Mouse (Mus musculus): Measurements from ENCODE around the gene Kptn. TPM values are rescaled to one million over a fixed set of nuclear protein-coding genes. Genes with fewer than 3 reads are reported as not detected.

Gene Kptn
- polyA plus RNA-seq, 1 experiment from 2014 or later, result 29.5 TPM

- 83% methylated on average over 6 of the region's 6 CpGs for WGBS
Measured at GRCm38 (mm10) chr7:16128344-16128743, 8.6 kb downstream of the Kptn start.

GRCm38 (mm10) chr7:16128899-16129298 lies 9.2 kb downstream of the Kptn start:
- no peak overlapping the region for H3K27ac ChIP-seq
- H3K4me3 ChIP-seq (replicated peaks), result no peak overlapping the region
- WGBS, result 62% methylated on average over 5 of the region's 5 CpGs
- H3K4me1 ChIP-seq, result peaks cover 24% of the 10 kb centered on the region; the same call in 1 of the 2 replicates
- H3K36me3 ChIP-seq, result no peaks in the 10 kb centered on the region
- H3K4me2 ChIP-seq, result peak overlapping the region; percentile 69; the same call in 1 of the 2 replicates
- H3K9me3 ChIP-seq, result no peaks in the 10 kb centered on the region
- no peak overlapping the region for H3K9ac ChIP-seq
- ATAC-seq (ENCODE audit: insufficient read depth, low FRiP score, low read depth), result no peak
- H3K27me3 ChIP-seq (replicated peaks), result no peaks in the 10 kb centered on the region

More at GRCm38 (mm10) chr7:16128344-16128743, 8.6 kb downstream of the Kptn start:
- no peak overlapping the region for H3K27ac ChIP-seq
- no peaks in the 10 kb centered on the region for H3K9me3 ChIP-seq
- no peaks in the 10 kb centered on the region for H3K27me3 ChIP-seq (replicated peaks)
- H3K4me3 ChIP-seq (replicated peaks), result no peak overlapping the region
- H3K9ac ChIP-seq, result no peak overlapping the region
- peaks cover 24% of the 10 kb centered on the region; the same call in 1 of the 2 replicates for H3K4me1 ChIP-seq
- H3K4me2 ChIP-seq, result no peak overlapping the region
- ATAC-seq (ENCODE audit: insufficient read depth, low FRiP score, low read depth), result no peak
- H3K36me3 ChIP-seq, result no peaks in the 10 kb centered on the region

GRCm38 (mm10) chr7:16129421-16129845 lies 9.7 kb downstream of the Kptn start, which contains the start of gene Slc8a2:
Gene Slc8a2 (plus strand): TSS chr7:16129826.
- peak within 1 kb of the TSS; percentile 56 for H3K4me3 ChIP-seq (replicated peaks)
- peak; percentile 75 for ATAC-seq (ENCODE audit: insufficient read depth, low FRiP score, low read depth)
- H3K27me3 ChIP-seq (replicated peaks), result no peaks in the 10 kb centered on the region
- H3K9ac ChIP-seq, result peak within 1 kb of the TSS; percentile 43; the same call in 1 of the 2 replicates
- peak within 1 kb of the TSS; percentile 75 for H3K27ac ChIP-seq
- WGBS, result 1% methylated on average over 12 of the region's 12 CpGs
- H3K4me1 ChIP-seq, result peaks cover 24% of the 10 kb centered on the region; the same call in 1 of the 2 replicates
- peak within 1 kb of the TSS; percentile 69 for H3K4me2 ChIP-seq
- no peaks in the 10 kb centered on the region for H3K9me3 ChIP-seq
- H3K36me3 ChIP-seq, result no peaks in the 10 kb centered on the region

- no peaks in the 10 kb centered on the region for H3K36me3 ChIP-seq
- peaks cover 24% of the 10 kb centered on the region; the same call in 1 of the 2 replicates for H3K4me1 ChIP-seq
- peak overlapping the region; percentile 69 for H3K4me2 ChIP-seq
- peak; percentile 83 for ATAC-seq (ENCODE audit: insufficient read depth, low FRiP score, low read depth)
- WGBS, result 1% methylated on average over 37 of the region's 38 CpGs
- peak overlapping the region; percentile 43; the same call in 1 of the 2 replicates for H3K9ac ChIP-seq
- peak overlapping the region; percentile 56 for H3K4me3 ChIP-seq (replicated peaks)
- no peaks in the 10 kb centered on the region for H3K9me3 ChIP-seq
- no peaks in the 10 kb centered on the region for H3K27me3 ChIP-seq (replicated peaks)
- H3K27ac ChIP-seq, result peak overlapping the region; percentile 75
Measured at GRCm38 (mm10) chr7:16129846-16130691, 10.4 kb downstream of the Kptn start.

- no peak for ATAC-seq (ENCODE audit: insufficient read depth, low FRiP score, low read depth)
- Histone ChIP-seq H3K4me1 (peaks cover 24% of the 10 kb centered on the region; the same call in 1 of the 2 replicates), H3K36me3 (no peaks in the 10 kb centered on the region), H3K27ac (no peak overlapping the region), H3K9ac (no peak overlapping the region), H3K27me3 (replicated peaks) (no peaks in the 10 kb centered on the region), H3K4me3 (replicated peaks) (peak overlapping the region; percentile 56), H3K4me2 (peak overlapping the region; percentile 69), H3K9me3 (no peaks in the 10 kb centered on the region)
- WGBS, result 18% methylated on average over 13 of the region's 13 CpGs
Measured at GRCm38 (mm10) chr7:16130956-16131634, 11.4 kb downstream of the Kptn start.

- Histone ChIP-seq H3K9ac (no peak overlapping the region), H3K27ac (no peak overlapping the region), H3K36me3 (no peaks in the 10 kb centered on the region), H3K4me1 (peaks cover 24% of the 10 kb centered on the region; the same call in 1 of the 2 replicates), H3K27me3 (replicated peaks) (no peaks in the 10 kb centered on the region), H3K4me3 (replicated peaks) (no peak overlapping the region), H3K9me3 (no peaks in the 10 kb centered on the region), H3K4me2 (no peak overlapping the region)
- WGBS, result 5% methylated on average over 7 of the region's 7 CpGs
- no peak for ATAC-seq (ENCODE audit: insufficient read depth, low FRiP score, low read depth)
Measured at GRCm38 (mm10) chr7:16132161-16132581, 12.5 kb downstream of the Kptn start.

- Histone ChIP-seq H3K27me3 (replicated peaks) (no peaks in the 10 kb centered on the region), H3K4me3 (replicated peaks) (no peak overlapping the region), H3K36me3 (no peaks in the 10 kb centered on the region), H3K4me1 (peaks cover 24% of the 10 kb centered on the region; the same call in 1 of the 2 replicates), H3K27ac (no peak overlapping the region), H3K9ac (no peak overlapping the region), H3K9me3 (no peaks in the 10 kb centered on the region), H3K4me2 (no peak overlapping the region)
- WGBS, result 57% methylated on average over 3 of the region's 3 CpGs
- no peak for ATAC-seq (ENCODE audit: insufficient read depth, low FRiP score, low read depth)
Measured at GRCm38 (mm10) chr7:16132926-16133325, 13.2 kb downstream of the Kptn start.

- ATAC-seq (ENCODE audit: insufficient read depth, low FRiP score, low read depth), result no peak
- no peak overlapping the region for H3K9ac ChIP-seq
- peaks cover 24% of the 10 kb centered on the region; the same call in 1 of the 2 replicates for H3K4me1 ChIP-seq
- H3K4me2 ChIP-seq, result no peak overlapping the region
- no peaks in the 10 kb centered on the region for H3K36me3 ChIP-seq
- H3K9me3 ChIP-seq, result no peaks in the 10 kb centered on the region
- no peak overlapping the region for H3K27ac ChIP-seq
- WGBS, result 86% methylated on average over 9 of the region's 9 CpGs
- H3K27me3 ChIP-seq (replicated peaks), result no peaks in the 10 kb centered on the region
- no peak overlapping the region for H3K4me3 ChIP-seq (replicated peaks)
Measured at GRCm38 (mm10) chr7:16133691-16134090, 14.0 kb downstream of the Kptn start.

GRCm38 (mm10) chr7:16134951-16135392 lies 15.3 kb downstream of the Kptn start:
- no peak overlapping the region for H3K4me2 ChIP-seq
- H3K9me3 ChIP-seq, result no peaks in the 10 kb centered on the region
- no peaks in the 10 kb centered on the region for H3K36me3 ChIP-seq
- WGBS, result 75% methylated on average over 7 of the region's 7 CpGs
- H3K27me3 ChIP-seq (replicated peaks), result no peaks in the 10 kb centered on the region
- ATAC-seq (ENCODE audit: insufficient read depth, low FRiP score, low read depth), result no peak
- no peak overlapping the region for H3K27ac ChIP-seq
- H3K9ac ChIP-seq, result no peak overlapping the region
- H3K4me1 ChIP-seq, result peaks cover 12% of the 10 kb centered on the region; the same call in 1 of the 2 replicates
- no peak overlapping the region for H3K4me3 ChIP-seq (replicated peaks)

GRCm38 (mm10) chr7:16146489-16147410 lies 27.1 kb downstream of the Kptn start:
- Histone ChIP-seq H3K27me3 (replicated peaks) (no peaks in the 10 kb centered on the region), H3K9ac (no peak overlapping the region), H3K4me1 (no peaks in the 10 kb centered on the region), H3K27ac (no peak overlapping the region), H3K4me2 (no peak overlapping the region), H3K36me3 (no peaks in the 10 kb centered on the region), H3K4me3 (replicated peaks) (no peak overlapping the region), H3K9me3 (no peaks in the 10 kb centered on the region)
- no peak for ATAC-seq (ENCODE audit: insufficient read depth, low FRiP score, low read depth)
- 35% methylated on average over 27 of the region's 27 CpGs for WGBS

- Histone ChIP-seq H3K4me1 (no peaks in the 10 kb centered on the region), H3K27me3 (replicated peaks) (no peaks in the 10 kb centered on the region), H3K9ac (no peak overlapping the region), H3K4me3 (replicated peaks) (no peak overlapping the region), H3K36me3 (no peaks in the 10 kb centered on the region), H3K4me2 (no peak overlapping the region), H3K9me3 (no peaks in the 10 kb centered on the region), H3K27ac (no peak overlapping the region)
- ATAC-seq (ENCODE audit: insufficient read depth, low FRiP score, low read depth), result no peak
- WGBS, result 14% methylated on average over 15 of the region's 15 CpGs
Measured at GRCm38 (mm10) chr7:16147643-16148042, 27.9 kb downstream of the Kptn start.

Measured in stomach, embryonic 15.5 days (tissue).